Mouse (Mus musculus) embryo, embryonic 11 days (tissue): ENCODE measurements around the gene Cwc22.

Source experiments
- DNase-seq: peaks from one replicate; pipeline ENCODE4 v3.0.0-alpha.2; 2015

The Cwc22 gene

GRCm38 (mm10) chr2:77871146-77871545 lies 75.0 kb downstream of the Cwc22 start:
- DNase-seq, result no peak

GRCm38 (mm10) chr2:77869729-77870280 lies 76.4 kb downstream of the Cwc22 start:
- no peak for DNase-seq

- DNase-seq, result peak; percentile 74
These were observed 82.2 kb downstream of the Cwc22 start for GRCm38 (mm10) chr2:77863934-77864333.

DNA sequence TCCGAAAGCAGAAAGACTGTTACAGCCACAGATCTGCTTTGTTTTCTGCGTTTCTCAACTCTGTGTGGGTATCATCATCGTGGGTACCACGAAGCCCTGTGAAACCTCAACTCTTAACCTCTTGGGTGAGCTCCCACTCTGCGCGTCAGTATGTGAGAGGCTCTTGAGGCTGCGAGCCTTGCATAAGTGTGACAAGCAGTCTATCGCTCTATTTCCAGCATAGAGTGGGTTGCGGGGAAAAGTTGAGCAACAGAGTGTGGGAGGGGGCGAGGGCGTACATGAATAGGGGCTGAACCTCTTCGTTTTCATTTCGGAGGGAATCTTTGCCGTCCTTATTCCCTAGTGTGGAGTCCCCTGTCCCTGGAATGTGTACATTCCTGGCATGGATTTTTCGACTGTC lies 82.7 kb downstream of the Cwc22 start:
- DNase-seq, result no peak

DNA sequence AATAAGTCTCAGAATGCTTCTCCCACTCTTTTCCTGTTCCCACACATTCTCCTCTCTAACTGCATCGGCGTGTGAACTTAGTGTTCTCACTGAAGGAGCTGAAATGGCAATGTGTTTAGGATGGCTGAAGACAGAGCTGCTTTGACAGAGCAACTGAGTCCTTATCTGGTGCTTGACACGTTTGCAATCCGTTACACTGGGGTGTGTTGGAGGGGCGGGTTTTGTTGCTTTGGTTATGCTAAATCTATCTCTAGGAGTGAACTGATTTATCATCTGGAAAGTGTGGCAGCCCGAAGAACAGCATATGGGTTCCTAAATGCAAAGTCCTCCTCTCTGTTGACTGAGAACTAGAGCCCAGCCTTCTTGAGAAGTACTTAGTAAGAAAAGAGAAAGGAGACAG lies 104.7 kb downstream of the Cwc22 start:
- no peak for DNase-seq

- no peak for DNase-seq
These were observed 106.6 kb downstream of the Cwc22 start for GRCm38 (mm10) chr2:77839587-77839986.

DNA sequence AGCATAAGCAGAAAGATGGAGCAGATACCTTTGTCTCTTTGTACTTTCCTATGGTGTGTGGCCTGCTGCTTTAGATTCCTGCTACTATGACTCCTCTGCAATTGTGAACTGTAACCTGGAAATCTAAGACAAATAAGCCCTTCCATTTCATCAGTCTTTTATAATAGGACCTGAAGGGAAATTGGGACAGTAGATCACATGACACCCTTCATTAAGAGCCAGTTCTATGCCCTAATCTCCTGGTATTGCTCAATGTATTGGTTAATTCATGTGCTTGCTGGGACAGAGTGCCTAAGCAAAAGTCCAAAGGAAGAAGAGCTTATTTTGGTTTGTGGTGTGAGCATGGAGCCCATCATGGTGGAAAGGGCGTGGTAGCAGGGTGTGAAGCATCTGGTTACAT lies 107.5 kb downstream of the Cwc22 start:
- DNase-seq, result no peak

- DNase-seq, result no peak
These were observed 110.4 kb downstream of the Cwc22 start for GRCm38 (mm10) chr2:77835781-77836180.
